Mouse (Mus musculus): ENCODE results near the gene Lpxn. TPM values are rescaled to one million over a fixed set of nuclear protein-coding genes. Genes with fewer than 3 reads are reported as not detected.

Gene Lpxn
- polyA plus RNA-seq, 1 experiment from 2014 or later: 5.3 TPM

DNA sequence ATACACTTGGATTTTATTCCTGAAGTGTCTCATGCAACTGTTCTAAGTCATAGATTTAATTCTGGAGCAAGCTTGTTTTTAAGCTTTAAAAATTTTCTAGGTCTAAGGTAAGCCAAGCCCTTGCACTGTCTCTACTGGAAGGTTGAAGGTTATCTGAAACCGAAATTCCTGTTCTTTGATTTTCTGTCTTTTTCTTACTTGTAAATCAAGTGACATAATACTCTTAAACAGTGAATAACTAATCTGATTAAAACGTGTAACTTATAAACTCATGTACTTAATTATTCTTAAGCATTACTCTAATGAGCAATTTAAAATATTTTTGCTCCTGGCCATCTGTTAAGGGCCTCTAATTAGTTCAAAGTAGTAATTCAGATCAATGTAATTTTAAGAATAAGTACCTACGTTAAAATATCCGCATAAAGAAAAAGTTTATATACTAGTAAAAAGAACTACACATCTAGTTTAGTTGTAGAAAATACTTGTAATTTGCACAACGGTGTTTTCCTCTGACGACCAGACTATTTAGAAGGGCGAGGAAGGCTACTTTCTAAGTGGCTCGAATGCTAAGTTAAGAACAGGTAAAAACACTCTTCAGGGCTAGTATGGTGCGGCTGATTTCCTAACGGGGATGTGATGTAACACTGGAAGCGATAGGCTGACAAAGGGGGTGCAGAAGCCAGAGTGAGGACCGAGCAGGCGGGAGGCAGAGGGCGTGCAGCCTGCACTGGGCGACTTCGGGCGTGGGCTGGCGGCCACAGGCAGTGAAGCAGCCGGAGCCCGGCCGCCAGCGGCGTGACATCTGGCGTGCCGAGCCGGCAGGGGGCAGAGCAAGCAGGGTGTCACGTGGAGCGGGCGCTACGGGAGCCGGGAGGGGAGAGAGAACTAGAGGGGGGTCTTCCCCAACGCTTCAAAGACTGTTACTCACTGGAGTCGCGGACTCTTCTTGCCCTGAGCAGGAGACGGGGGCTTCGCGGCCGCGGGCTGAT is 1.6 kb upstream of the Lpxn start:
- Histone ChIP-seq H3K4me1 (0 out of 2 replicates have a peak, but pooled peaks cover 3% of the 10 kb centered on the region), H3K36me3 (no peaks in the 10 kb centered on the region), H3K4me2 (replicated peaks) (peak overlapping the region; percentile 57), H3K9ac (peak overlapping the region; percentile 99), H3K27me3 (no peaks in the 10 kb centered on the region), H3K4me3 (replicated peaks) (peak overlapping the region; percentile 70), H3K9me3 (replicated peaks) (no peaks in the 10 kb centered on the region), H3K27ac (replicated peaks) (peak overlapping the region; percentile 98)
- under 1% methylated on average over 39 of the region's 39 CpGs for WGBS
- ATAC-seq (ENCODE audit: insufficient number of reproducible peaks, low FRiP score, low TSS enrichment, low read depth): peak; percentile 55

DNA sequence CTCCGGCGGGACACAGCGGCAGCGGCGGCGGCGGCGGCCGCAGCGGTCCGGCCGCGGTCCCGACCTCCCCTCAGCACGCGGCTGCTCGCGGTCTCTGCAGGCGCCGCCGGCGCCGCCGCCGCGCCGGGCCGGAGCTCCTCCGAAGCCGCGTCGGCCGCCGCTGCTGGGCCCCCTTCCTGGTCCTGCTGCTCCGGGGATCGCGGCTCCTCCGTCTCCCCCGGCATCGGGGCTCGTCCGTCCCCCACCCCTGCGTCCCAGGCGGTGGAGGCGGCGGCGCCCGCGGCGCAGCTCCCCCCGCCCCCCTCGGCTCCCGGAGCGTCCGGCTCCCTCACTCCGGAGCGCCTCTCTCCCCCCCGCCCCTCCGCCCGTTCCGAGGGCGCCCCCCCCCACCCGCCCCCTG is 883 bp upstream of the Lpxn start:
- Histone ChIP-seq H3K4me3 (replicated peaks) (peak overlapping the region; percentile 70), H3K9ac (peak overlapping the region; percentile 99), H3K4me1 (0 out of 2 replicates have a peak, but pooled peaks cover 3% of the 10 kb centered on the region), H3K27me3 (no peaks in the 10 kb centered on the region), H3K36me3 (no peaks in the 10 kb centered on the region), H3K27ac (replicated peaks) (peak overlapping the region; percentile 98), H3K4me2 (replicated peaks) (peak overlapping the region; percentile 57; the same call in 1 of the 2 replicates), H3K9me3 (replicated peaks) (no peaks in the 10 kb centered on the region)
- ATAC-seq (ENCODE audit: insufficient number of reproducible peaks, low FRiP score, low TSS enrichment, low read depth): peak; percentile 17; the same call in 1 of the 2 replicates
- WGBS: 0% methylated on average over 39 of the region's 63 CpGs

DNA sequence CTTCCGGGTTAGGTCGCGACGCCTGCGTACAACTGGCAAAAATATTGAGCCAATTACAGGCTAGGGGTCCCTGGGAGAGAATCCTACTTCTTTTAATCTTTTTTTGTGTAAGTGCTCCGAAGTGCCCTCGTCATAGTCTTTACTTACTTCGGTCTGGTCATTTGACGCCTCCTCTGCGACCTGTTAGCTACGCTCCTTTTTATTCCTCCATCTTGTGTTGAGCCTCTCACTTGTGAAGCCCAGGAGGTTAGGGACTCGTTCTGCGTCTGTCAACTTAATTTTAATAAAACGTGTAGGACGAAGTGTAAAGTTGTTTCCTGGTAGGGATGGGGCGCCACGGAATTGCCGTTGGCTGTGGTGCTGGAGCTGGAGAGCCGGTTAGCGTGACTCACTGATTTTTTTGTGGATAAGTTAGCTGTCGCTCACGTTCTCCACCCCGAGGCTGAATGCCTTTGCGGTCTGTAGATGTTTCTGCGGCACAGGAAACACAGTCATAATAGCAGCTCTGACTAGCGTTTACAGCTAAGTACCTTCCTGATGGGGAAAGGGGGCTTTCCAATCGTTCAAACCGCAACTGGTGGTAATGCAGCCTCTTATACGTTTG is 437 bp downstream of the Lpxn start:
- Histone ChIP-seq H3K4me1 (0 out of 2 replicates have a peak, but pooled peaks cover 3% of the 10 kb centered on the region), H3K27me3 (no peaks in the 10 kb centered on the region), H3K36me3 (no peaks in the 10 kb centered on the region), H3K27ac (replicated peaks) (peak overlapping the region; percentile 100), H3K9me3 (replicated peaks) (no peaks in the 10 kb centered on the region), H3K4me3 (replicated peaks) (peak overlapping the region; percentile 70), H3K4me2 (replicated peaks) (peak overlapping the region; percentile 68), H3K9ac (peak overlapping the region; percentile 60)
- peak; percentile 26 for ATAC-seq (ENCODE audit: insufficient number of reproducible peaks, low FRiP score, low TSS enrichment, low read depth)
- under 1% methylated on average over 29 of the region's 29 CpGs for WGBS

DNA sequence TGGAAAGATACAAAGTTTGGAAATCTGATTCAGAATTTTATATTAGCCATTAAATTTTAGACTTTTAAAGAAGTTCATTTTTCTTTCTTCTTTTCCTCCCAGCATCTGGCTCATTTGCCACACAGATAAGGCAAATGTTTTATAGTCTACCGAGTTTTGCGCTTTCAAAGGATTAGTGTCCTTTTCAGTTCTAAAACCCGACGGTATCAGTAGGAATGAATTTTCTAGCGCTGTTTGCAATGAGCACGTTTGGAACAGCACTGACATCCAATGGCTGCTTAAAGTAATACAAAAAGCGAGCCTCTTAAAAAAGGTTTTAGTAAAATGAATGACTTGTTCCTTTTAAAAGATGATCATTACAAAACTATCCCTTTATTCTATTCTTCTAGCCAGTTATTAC is 1.1 kb downstream of the Lpxn start:
- Histone ChIP-seq H3K4me2 (replicated peaks) (peak overlapping the region; percentile 68), H3K9ac (peak overlapping the region; percentile 60), H3K4me3 (replicated peaks) (peak overlapping the region; percentile 70), H3K4me1 (0 out of 2 replicates have a peak, but pooled peaks cover 3% of the 10 kb centered on the region), H3K27me3 (no peaks in the 10 kb centered on the region), H3K27ac (replicated peaks) (peak overlapping the region; percentile 100), H3K36me3 (no peaks in the 10 kb centered on the region), H3K9me3 (replicated peaks) (no peaks in the 10 kb centered on the region)
- 1% methylated on average over 7 of the region's 7 CpGs for WGBS
- no peak for ATAC-seq (ENCODE audit: insufficient number of reproducible peaks, low FRiP score, low TSS enrichment, low read depth)

- no peak for ATAC-seq (ENCODE audit: insufficient number of reproducible peaks, low FRiP score, low TSS enrichment, low read depth)
- 83% methylated on average over 4 of the region's 4 CpGs for WGBS
- no peak overlapping the region for H3K9ac ChIP-seq
- H3K27me3 ChIP-seq: no peaks in the 10 kb centered on the region
- H3K9me3 ChIP-seq (replicated peaks): no peaks in the 10 kb centered on the region
- no peaks in the 10 kb centered on the region for H3K36me3 ChIP-seq
- no peak overlapping the region for H3K27ac ChIP-seq (replicated peaks)
- no peak overlapping the region for H3K4me2 ChIP-seq (replicated peaks)
- no peaks in the 10 kb centered on the region for H3K4me1 ChIP-seq
- H3K4me3 ChIP-seq (replicated peaks): no peak overlapping the region
Measured at GRCm38 (mm10) chr19:12798404-12798803, 2.4 kb downstream of the Lpxn start.

DNA sequence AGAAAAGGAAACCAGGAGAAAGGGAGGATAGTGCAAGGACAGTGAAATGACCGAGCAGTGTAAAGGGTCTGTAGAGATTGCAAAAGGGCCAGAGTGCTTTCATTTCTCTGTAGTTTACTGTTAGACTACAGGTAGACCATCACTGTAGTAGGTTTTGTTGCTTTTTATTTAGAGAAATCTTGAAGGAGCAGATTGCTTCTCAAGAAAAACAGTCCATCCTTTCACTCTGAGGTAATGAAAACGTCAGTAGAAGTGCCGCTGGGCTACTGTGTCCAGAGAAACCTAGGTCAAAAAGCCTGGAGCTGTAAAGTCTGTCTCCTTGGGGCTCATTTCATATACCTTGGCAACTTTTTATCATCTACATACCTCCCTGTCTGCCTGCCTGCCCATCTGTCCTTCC is 3.1 kb downstream of the Lpxn start:
- no peak overlapping the region for H3K4me3 ChIP-seq (replicated peaks)
- H3K36me3 ChIP-seq: no peaks in the 10 kb centered on the region
- no peak overlapping the region for H3K4me2 ChIP-seq (replicated peaks)
- ATAC-seq (ENCODE audit: insufficient number of reproducible peaks, low FRiP score, low TSS enrichment, low read depth): no peak
- no peaks in the 10 kb centered on the region for H3K27me3 ChIP-seq
- 79% methylated on average over 3 of the region's 3 CpGs for WGBS
- H3K27ac ChIP-seq (replicated peaks): no peak overlapping the region
- H3K9me3 ChIP-seq (replicated peaks): no peaks in the 10 kb centered on the region
- no peak overlapping the region for H3K9ac ChIP-seq
- H3K4me1 ChIP-seq: no peaks in the 10 kb centered on the region

DNA sequence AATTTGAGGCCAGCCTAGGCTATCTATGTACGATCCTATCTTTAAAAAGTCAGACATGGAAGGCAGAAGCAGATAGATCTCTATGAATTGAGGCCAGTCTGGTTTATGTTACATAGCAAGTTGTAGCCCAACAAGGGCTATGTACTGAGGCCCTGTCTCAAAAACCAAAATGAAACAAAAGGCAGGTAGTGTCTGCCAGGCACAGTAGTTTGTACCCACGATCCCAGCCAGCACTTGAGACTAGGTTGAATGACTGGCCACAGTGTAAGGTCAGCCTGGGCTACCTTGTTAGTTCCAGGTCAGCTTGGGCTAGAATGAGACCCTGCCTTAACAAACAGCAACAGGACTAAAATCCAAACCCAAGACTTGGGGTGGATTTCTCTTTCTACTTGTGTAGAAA is 4.6 kb downstream of the Lpxn start:
- 61% methylated on average over 2 of the region's 2 CpGs for WGBS

GRCm38 (mm10) chr19:12801046-12801445 is 5.1 kb downstream of the Lpxn start:
- Histone ChIP-seq H3K9ac (no peak overlapping the region), H3K4me2 (replicated peaks) (no peak overlapping the region), H3K4me3 (replicated peaks) (no peak overlapping the region), H3K27ac (replicated peaks) (no peak overlapping the region), H3K4me1 (no peaks in the 10 kb centered on the region), H3K36me3 (no peaks in the 10 kb centered on the region), H3K9me3 (replicated peaks) (no peaks in the 10 kb centered on the region), H3K27me3 (no peaks in the 10 kb centered on the region)
- 67% methylated on average over 3 of the region's 3 CpGs for WGBS
- no peak for ATAC-seq (ENCODE audit: insufficient number of reproducible peaks, low FRiP score, low TSS enrichment, low read depth)

More for the DNA sequence above, 4.6 kb downstream of the Lpxn start:
- Histone ChIP-seq H3K27ac (replicated peaks) (no peak overlapping the region), H3K4me1 (no peaks in the 10 kb centered on the region), H3K9ac (no peak overlapping the region), H3K27me3 (no peaks in the 10 kb centered on the region), H3K4me2 (replicated peaks) (no peak overlapping the region), H3K9me3 (replicated peaks) (no peaks in the 10 kb centered on the region), H3K36me3 (no peaks in the 10 kb centered on the region), H3K4me3 (replicated peaks) (no peak overlapping the region)
- ATAC-seq (ENCODE audit: insufficient number of reproducible peaks, low FRiP score, low TSS enrichment, low read depth): no peak

DNA sequence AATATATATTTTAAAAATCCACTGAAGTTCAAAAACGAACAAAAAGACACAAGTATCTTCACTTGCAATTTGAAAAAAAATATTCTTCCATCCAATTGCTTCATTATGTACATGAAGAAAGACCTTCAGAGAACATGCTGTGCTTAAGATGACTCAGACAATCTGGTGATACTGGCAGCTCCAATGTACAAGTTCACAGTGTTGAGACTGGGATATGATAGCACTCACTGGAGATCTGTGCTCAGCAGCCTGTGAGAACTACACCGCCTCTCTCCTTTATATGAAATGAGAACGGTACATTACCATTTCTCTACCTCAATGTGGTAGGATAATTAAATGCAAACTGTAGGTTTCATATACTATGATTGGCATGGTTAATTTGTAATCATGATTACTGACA is 6.8 kb downstream of the Lpxn start:
- no peak overlapping the region for H3K27ac ChIP-seq (replicated peaks)
- no peak for ATAC-seq (ENCODE audit: insufficient number of reproducible peaks, low FRiP score, low TSS enrichment, low read depth)
- no peaks in the 10 kb centered on the region for H3K9me3 ChIP-seq (replicated peaks)
- no peaks in the 10 kb centered on the region for H3K27me3 ChIP-seq
- H3K4me3 ChIP-seq (replicated peaks): no peak overlapping the region
- no peaks in the 10 kb centered on the region for H3K36me3 ChIP-seq
- H3K9ac ChIP-seq: no peak overlapping the region
- 67% methylated on average over 3 of the region's 3 CpGs for whole genome bisulfite sequencing
- H3K4me2 ChIP-seq (replicated peaks): no peak overlapping the region
- no peaks in the 10 kb centered on the region for H3K4me1 ChIP-seq

- 70% methylated on average over 1 of the region's 1 CpGs for WGBS
- no peaks in the 10 kb centered on the region for H3K36me3 ChIP-seq
Measured at GRCm38 (mm10) chr19:12804237-12804636, 8.2 kb downstream of the Lpxn start.

GRCm38 (mm10) chr19:12805730-12806129 is 9.7 kb downstream of the Lpxn start:
- Histone ChIP-seq H3K27ac (replicated peaks) (no peak overlapping the region), H3K4me1 (no peaks in the 10 kb centered on the region), H3K36me3 (no peaks in the 10 kb centered on the region), H3K9ac (no peak overlapping the region), H3K4me2 (replicated peaks) (no peak overlapping the region), H3K9me3 (replicated peaks) (no peaks in the 10 kb centered on the region), H3K27me3 (no peaks in the 10 kb centered on the region), H3K4me3 (replicated peaks) (no peak overlapping the region)
- no peak for ATAC-seq (ENCODE audit: insufficient number of reproducible peaks, low FRiP score, low TSS enrichment, low read depth)
- WGBS: 84% methylated on average over 3 of the region's 3 CpGs

More at GRCm38 (mm10) chr19:12804237-12804636, 8.2 kb downstream of the Lpxn start:
- Histone ChIP-seq H3K9ac (no peak overlapping the region), H3K4me2 (replicated peaks) (no peak overlapping the region), H3K27me3 (no peaks in the 10 kb centered on the region), H3K4me3 (replicated peaks) (no peak overlapping the region), H3K9me3 (replicated peaks) (no peaks in the 10 kb centered on the region), H3K27ac (replicated peaks) (no peak overlapping the region), H3K4me1 (no peaks in the 10 kb centered on the region)
- ATAC-seq (ENCODE audit: insufficient number of reproducible peaks, low FRiP score, low TSS enrichment, low read depth): no peak
